Mouse (Mus musculus): ENCODE measurements around the gene Lrp10.

DNA sequence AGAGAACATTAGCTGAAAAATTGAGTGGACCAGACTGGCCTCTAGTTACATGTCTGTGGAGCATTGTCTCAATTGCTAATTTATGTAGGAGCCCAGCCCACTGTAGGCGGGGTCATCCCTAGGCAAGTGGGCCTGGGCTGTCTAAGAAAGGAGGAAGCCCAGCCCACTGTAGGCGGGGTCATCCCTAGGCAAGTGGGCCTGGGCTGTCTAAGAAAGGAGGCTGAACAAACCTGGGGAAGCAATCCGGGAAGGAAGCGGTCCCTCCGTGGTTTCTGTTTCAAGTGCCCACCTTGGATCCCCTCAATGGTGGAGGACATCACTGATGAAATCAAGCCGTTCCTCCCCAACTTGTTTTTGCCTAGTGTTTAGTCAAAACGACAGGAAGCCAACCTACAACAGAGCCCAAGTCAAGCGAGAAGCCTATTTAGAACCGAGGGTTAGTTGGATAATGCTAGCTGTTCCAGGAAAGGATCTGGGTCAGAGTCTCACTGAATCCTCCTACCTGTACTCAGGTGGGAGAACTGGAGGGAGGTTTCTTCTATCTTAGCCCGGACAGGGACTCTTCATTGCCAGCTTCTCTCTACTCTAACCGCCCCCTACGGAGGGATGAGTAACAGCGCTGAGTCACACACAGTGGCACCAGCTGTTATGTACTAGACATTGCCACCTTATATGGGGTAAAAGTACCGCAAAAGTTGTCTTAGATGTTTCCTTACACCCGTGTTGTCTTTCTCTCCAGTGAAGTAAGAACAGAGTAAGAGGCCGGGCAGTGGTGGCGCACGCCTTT lies 28.6 kb downstream of the Lrp10 start:
- TF ChIP-seq CTCF (IDR thresholded peaks at IDR 0.05; ENCODE audit: extremely low read depth, insufficient read depth, insufficient read length, insufficient replicate concordance) (no peak), POLR2A (IDR thresholded peaks at IDR 0.05; ENCODE audit: low read depth, low read length) (no peak)

Data from spleen, adult 2 months (tissue).